8 mouse cellular contexts compared by ENCODE assay signal in the genomic region with DNA sequence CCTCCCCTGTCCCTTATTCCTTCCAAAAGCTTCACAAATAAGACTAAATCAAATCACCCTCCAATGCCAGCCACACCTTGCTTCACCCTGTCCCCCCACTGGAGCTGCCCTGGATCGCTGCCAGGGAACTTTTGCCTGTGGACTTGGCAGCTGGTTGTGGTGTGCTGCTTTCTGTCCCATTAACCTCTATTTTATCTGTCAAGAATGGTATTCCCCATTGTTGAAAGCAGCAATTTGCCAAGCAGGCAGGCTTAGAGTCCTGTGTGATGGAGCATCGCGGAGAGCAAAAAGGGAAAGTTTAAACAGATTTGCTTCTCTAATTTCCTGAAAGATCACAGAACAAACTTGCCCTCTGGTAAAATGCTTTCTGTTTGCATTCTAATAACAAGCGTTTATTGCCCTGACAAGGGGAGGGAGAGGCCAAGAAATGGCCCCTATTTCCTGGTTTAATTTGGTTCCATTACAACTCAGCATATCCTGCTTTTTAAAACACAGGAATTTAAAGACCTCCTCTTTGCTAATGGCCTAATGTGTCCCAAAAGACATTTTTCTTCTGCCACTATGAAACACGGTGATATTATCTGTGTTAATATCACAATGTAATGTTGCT.
DNase-seq lines count a peak whose midpoint lies in the region; ATAC-seq lines count a peak whose summit lies in the region.

No protein-coding gene starts in this region.

- no peak overlapping the region for H3K27ac ChIP-seq in forebrain, embryonic 14.5 days (ENCODE audit: low read depth, low read length)
- no peak overlapping the region for H3K27ac ChIP-seq in forebrain, embryonic 12.5 days

- H3K4me2 ChIP-seq in forebrain, embryonic 14.5 days (ENCODE audit: low read length), result no peak overlapping the region
- no peak overlapping the region for H3K4me2 ChIP-seq in forebrain, embryonic 12.5 days

- no peaks in the 10 kb centered on the region for H3K27me3 ChIP-seq in forebrain, embryonic 14.5 days (replicated peaks; ENCODE audit: control insufficient read depth, insufficient read depth, low read length)
- no peaks in the 10 kb centered on the region for H3K27me3 ChIP-seq in forebrain, embryonic 12.5 days

- no peaks in the 10 kb centered on the region for H3K36me3 ChIP-seq in forebrain, embryonic 14.5 days (ENCODE audit: control insufficient read depth, insufficient read depth, low read length)
- no peaks in the 10 kb centered on the region for H3K36me3 ChIP-seq in forebrain, embryonic 12.5 days (replicated peaks)

- DNase-seq in forebrain, embryonic 14.5 days (ENCODE audit: low spot score), result peak; percentile 42
- DNase-seq in urinary bladder, postnatal 25 days (ENCODE audit: low spot score), result peak; percentile 16
- no peak for DNase-seq in urinary bladder, postnatal 10 days (ENCODE audit: low spot score)
- peak; percentile 40 for DNase-seq in kidney, adult 9 months
- DNase-seq in urinary bladder, postnatal 4 days (ENCODE audit: low spot score in 2 of 2), result peak; percentile 28 to 63
- DNase-seq in cerebellum, adult 8-10 months, result no peak

- H3K9me3 ChIP-seq in forebrain, embryonic 14.5 days (replicated peaks; ENCODE audit: control insufficient read depth, low read length), result no peaks in the 10 kb centered on the region
- H3K9me3 ChIP-seq in forebrain, embryonic 12.5 days, result no peaks in the 10 kb centered on the region

- ATAC-seq in forebrain, embryonic 14.5 days, result no peak
- no peak for ATAC-seq in forebrain, embryonic 12.5 days (ENCODE audit: low FRiP score)
- ATAC-seq in inflammation-experienced regulatory T-cells, adult 6 months, result no peak

- H3K9ac ChIP-seq in forebrain, embryonic 14.5 days (ENCODE audit: low read length), result no peak overlapping the region
- H3K9ac ChIP-seq in forebrain, embryonic 12.5 days, result no peak overlapping the region

- H3K4me1 ChIP-seq in forebrain, embryonic 14.5 days (ENCODE audit: control insufficient read depth, insufficient read depth, low read length), result peaks cover 9% of the 10 kb centered on the region; the same call in 1 of the 2 replicates
- H3K4me1 ChIP-seq in forebrain, embryonic 12.5 days, result peaks cover 10% of the 10 kb centered on the region

- H3K4me3 ChIP-seq in forebrain, embryonic 14.5 days (ENCODE audit: low read depth, low read length), result no peak overlapping the region
- H3K4me3 ChIP-seq in forebrain, embryonic 12.5 days (replicated peaks), result no peak overlapping the region

- WGBS in forebrain, embryonic 14.5 days, result 52% methylated on average over 5 of the region's 5 CpGs
- 77% methylated on average over 5 of the region's 5 CpGs for WGBS in forebrain, embryonic 12.5 days

Comparison
In these comparisons a context has a peak if more than half of its experiments do, and no peak if none do; other contexts are left out.
1. DNase-seq: peak in forebrain, embryonic 14.5 days (single experiment), urinary bladder, postnatal 25 days (single experiment), kidney, adult 9 months (single experiment) and urinary bladder, postnatal 4 days (2 of 2); none in urinary bladder, postnatal 10 days (single experiment) and cerebellum, adult 8-10 months (single experiment).